Mouse (Mus musculus) intestine, postnatal 0 days (tissue): ENCODE data around the gene Tmem223. TPM values are rescaled to one million over a fixed set of nuclear protein-coding genes. Genes with fewer than 3 reads are reported as not detected.

Experiments used
- ATAC-seq: fragments of 200-750 bp; cut with Nextera tagmentation; 2 replicates; pipeline ENCODE4 v1.8.0; 2017; ENCODE audit warnings: mild to moderate bottlenecking, moderate TSS enrichment, moderate library complexity
- H3K27ac ChIP-seq: fragments of 300-500 bp; sonication (generic); 2 replicates; pipeline ENCODE4 v1.5.1; 2014; ENCODE audit warnings: mild to moderate bottlenecking, low read depth, low read length, moderate library complexity
- H3K27me3 ChIP-seq: fragments of 300-500 bp; sonication (generic); replicated peaks from 2 replicates; pipeline ENCODE4 v1.6.1; 2014; ENCODE audit warnings: low read length, mixed read lengths; ENCODE audit not compliant: control insufficient read depth, insufficient read depth
- H3K36me3 ChIP-seq: fragments of 300-500 bp; sonication (generic); 2 replicates; pipeline ENCODE4 v1.6.1; 2014; ENCODE audit warnings: mild to moderate bottlenecking, moderate library complexity; ENCODE audit not compliant: control insufficient read depth, insufficient read depth
- H3K4me1 ChIP-seq: fragments of 300-500 bp; sonication (generic); replicated peaks from 2 replicates; pipeline ENCODE4 v1.6.1; 2014; ENCODE audit warnings: antibody characterized with exemption, low read length, mixed read lengths; ENCODE audit not compliant: control insufficient read depth, insufficient read depth
- H3K4me2 ChIP-seq: fragments of 300-500 bp; sonication (generic); replicated peaks from 2 replicates; pipeline ENCODE4 v1.6.1; 2014; ENCODE audit warnings: low read depth, mild to moderate bottlenecking, moderate library complexity
- H3K4me3 ChIP-seq: fragments of 300-500 bp; sonication (generic); 2 replicates; pipeline ENCODE4 v1.5.1; 2014; ENCODE audit warnings: low read depth, low read length
- H3K9ac ChIP-seq: fragments of 300-500 bp; sonication (generic); 2 replicates; pipeline ENCODE4 v1.6.1; 2014; ENCODE audit warnings: mild to moderate bottlenecking, low read depth, low read length
- H3K9me3 ChIP-seq: fragments of 300-500 bp; sonication (generic); 2 replicates; pipeline ENCODE4 v1.6.1; 2016; ENCODE audit warnings: mixed run types; ENCODE audit not compliant: control insufficient read depth
- CTCF ChIP-seq: sonication (generic); IDR thresholded peaks from 2 replicates; pipeline ENCODE4 v1.5.1; 2016; ENCODE audit warnings: low read depth, mild to moderate bottlenecking, control low read depth, antibody characterized with exemption, moderate library complexity
- WGBS: fragments of 180-500 bp; shearing (Covaris S2); extraction: QIAGEN DNeasy Blood & Tissue Kit; methylation state at CpG from one replicate; pipeline ENCODE4 v1.1.7; 2014; 5-methylcytosine and 5-hydroxymethylcytosine counted together
- polyA plus RNA-seq: library from polyadenylated mRNA; unstranded; fragments of >200 nt; fragmentation: Nextera tagmentation; extraction: Ambion mirVana; gene quantifications from 2 replicates; pipeline ENCODE4 v1.2.1, GENCODE M21; 2015

Tmem223 gene
- polyA plus RNA-seq, 1 experiment from 2014 or later: 136 TPM

DNA sequence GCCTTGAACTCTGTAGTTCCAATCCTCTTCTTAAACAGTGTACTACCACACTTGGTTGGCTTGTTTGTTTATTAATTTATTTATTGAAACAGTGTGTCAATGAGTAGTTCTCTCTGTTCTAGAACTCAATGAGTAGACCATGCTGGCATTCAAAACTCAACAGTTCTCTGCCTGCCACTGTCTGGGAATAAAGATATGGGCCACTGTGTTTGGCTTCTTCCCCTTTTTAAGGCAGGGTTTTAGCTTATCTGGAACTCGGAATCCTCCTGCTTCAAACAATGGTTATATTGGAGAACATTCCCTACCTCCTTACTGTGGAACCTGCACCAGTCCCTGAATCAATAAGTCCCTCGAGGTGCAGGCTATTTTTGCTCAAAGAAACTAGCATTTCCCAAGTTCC, 11.9 kb upstream of the Tmem223 start:
- no peak overlapping the region for H3K4me2 ChIP-seq
- H3K4me3 ChIP-seq: no peak overlapping the region
- no peak for TF ChIP-seq CTCF
- H3K9me3 ChIP-seq: no peaks in the 10 kb centered on the region
- H3K4me1 ChIP-seq: no peaks in the 10 kb centered on the region
- H3K27ac ChIP-seq: no peak overlapping the region
- H3K36me3 ChIP-seq: peaks cover 32% of the 10 kb centered on the region
- no peak overlapping the region for H3K9ac ChIP-seq
- WGBS: 53% methylated on average over 2 of the region's 2 CpGs
- H3K27me3 ChIP-seq: no peaks in the 10 kb centered on the region
- no peak for ATAC-seq

DNA sequence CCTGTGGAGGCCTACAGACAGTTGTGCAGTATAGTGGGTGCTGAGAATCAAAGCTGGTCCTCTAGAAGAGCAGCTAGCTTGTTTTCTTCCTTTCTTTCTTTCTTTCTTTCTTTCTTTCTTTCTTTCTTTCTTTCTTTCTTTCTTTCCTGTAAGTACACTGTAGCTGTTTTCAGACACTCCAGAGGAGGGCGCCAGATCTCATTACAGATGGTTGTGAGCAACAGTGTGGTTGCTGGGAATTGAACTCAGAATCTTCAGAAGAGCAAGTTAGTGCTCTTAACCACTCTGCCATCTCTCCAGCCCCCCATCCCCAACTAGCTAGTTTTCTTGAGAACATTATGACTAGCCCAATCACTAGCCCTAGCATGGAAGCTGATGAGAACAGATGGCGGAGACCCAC, 10.0 kb upstream of the Tmem223 start:
- TF ChIP-seq CTCF: peak; percentile 47
- WGBS: 88% methylated on average over 2 of the region's 2 CpGs
- no peak overlapping the region for H3K4me3 ChIP-seq
- H3K9me3 ChIP-seq: no peaks in the 10 kb centered on the region
- H3K27me3 ChIP-seq: no peaks in the 10 kb centered on the region
- H3K4me2 ChIP-seq: no peak overlapping the region
- no peaks in the 10 kb centered on the region for H3K4me1 ChIP-seq
- H3K27ac ChIP-seq: no peak overlapping the region
- H3K9ac ChIP-seq: no peak overlapping the region
- peaks cover 32% of the 10 kb centered on the region for H3K36me3 ChIP-seq
- no peak for ATAC-seq

DNA sequence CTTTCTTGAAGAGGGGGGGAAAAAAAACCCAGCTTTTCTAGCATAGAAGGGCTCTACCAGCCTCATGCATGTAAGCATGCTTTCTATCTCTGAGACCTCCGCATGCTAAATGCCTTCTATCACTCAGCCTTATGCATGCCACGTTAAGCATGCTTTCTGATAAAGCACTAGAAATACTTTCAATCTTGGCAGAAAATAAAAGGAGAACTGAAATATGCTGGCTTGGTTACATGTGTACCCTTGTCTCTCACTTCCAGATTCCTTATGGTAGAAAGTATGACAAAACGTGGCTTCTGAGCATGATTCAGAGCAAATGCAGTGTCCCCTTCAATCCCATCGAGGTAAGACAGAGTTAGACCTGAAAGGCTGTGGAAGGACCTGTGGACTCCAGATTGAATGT, 7.5 kb upstream of the Tmem223 start:
- no peak for TF ChIP-seq CTCF
- peaks cover 57% of the 10 kb centered on the region for H3K36me3 ChIP-seq
- no peak overlapping the region for H3K4me3 ChIP-seq
- H3K9ac ChIP-seq: no peak overlapping the region
- 92% methylated on average over 4 of the region's 4 CpGs for WGBS
- H3K4me1 ChIP-seq: no peaks in the 10 kb centered on the region
- H3K27me3 ChIP-seq: no peaks in the 10 kb centered on the region
- ATAC-seq: no peak
- H3K4me2 ChIP-seq: no peak overlapping the region
- H3K27ac ChIP-seq: no peak overlapping the region
- H3K9me3 ChIP-seq: no peaks in the 10 kb centered on the region

DNA sequence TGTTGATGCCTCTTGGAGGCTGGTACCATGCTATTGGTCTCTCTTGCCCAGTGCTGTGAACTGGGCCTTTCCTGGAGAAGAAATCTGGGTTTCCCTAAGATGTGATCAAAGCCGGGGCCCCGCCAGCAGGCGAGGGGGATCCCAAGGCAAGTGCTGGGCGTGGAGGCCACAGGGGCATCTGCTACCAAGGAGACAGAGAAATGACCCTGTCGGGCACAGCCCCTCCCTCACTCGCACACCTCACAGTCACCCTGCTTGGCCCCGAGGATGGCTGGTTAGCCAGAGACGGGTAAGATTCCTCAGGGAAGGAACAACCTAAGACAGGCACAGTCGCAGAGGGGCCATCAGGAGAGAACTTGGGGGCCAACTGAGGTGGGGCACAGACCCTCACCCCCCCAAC, 5.2 kb upstream of the Tmem223 start:
- peaks cover 68% of the 10 kb centered on the region for H3K36me3 ChIP-seq
- no peaks in the 10 kb centered on the region for H3K4me1 ChIP-seq
- no peak for TF ChIP-seq CTCF
- ATAC-seq: no peak
- peak overlapping the region; percentile 35; the same call in 1 of the 2 replicates for H3K27ac ChIP-seq
- H3K4me2 ChIP-seq: no peak overlapping the region
- H3K4me3 ChIP-seq: no peak overlapping the region
- H3K27me3 ChIP-seq: no peaks in the 10 kb centered on the region
- no peaks in the 10 kb centered on the region for H3K9me3 ChIP-seq
- H3K9ac ChIP-seq: no peak overlapping the region
- 95% methylated on average over 9 of the region's 9 CpGs for WGBS

DNA sequence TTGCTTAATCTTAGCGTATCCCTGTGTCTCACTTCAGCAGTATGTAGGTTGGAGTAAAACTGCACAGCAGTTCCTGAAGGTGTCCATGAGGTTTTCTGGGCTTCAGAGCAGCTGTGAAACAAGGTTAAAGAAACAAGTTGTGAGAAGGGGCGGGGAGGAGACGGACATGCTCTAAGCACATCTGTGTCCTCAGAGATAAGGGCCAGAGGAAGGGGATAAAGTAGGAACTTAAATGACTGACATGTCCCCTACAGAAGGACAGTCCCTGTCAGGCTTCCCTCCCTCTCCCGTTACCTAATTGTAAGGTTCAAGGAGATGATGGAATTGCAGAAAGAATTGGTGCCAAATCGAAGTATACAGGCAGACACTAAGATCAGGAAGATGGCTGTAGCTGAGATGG, 2.2 kb downstream of the Tmem223 start:
- peaks cover 14% of the 10 kb centered on the region for H3K36me3 ChIP-seq

DNA sequence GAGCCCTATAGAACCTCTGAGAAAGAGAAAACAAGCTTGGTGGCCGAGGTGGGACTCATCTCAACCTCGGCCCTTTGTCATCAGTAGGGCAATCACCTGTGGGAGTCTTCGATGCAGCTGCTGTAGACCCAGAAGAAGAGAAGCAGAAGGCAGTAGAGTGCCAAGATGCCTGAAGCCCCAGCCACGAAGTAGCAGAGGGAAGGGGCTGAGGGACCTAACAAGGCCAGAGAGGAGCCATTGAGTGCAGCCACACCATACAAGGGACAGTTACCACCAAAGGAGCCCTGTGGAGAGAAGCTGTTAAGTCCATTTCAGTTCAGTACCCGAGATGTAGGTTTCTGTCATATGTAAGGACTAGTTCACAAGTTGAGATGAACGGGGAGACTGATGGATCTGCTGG, 2.6 kb downstream of the Tmem223 start:
- Histone ChIP-seq H3K27me3 (no peaks in the 10 kb centered on the region), H3K4me2 (peak overlapping the region; percentile 96), H3K9ac (peak overlapping the region; percentile 89), H3K9me3 (no peaks in the 10 kb centered on the region), H3K36me3 (peaks cover 10% of the 10 kb centered on the region), H3K4me1 (peaks cover 5% of the 10 kb centered on the region; the same call in 1 of the 2 replicates), H3K4me3 (peak overlapping the region; percentile 73), H3K27ac (0 out of 2 replicates have a peak overlapping the region, but pooled peaks have one; percentile 98)
- TF ChIP-seq CTCF: no peak
- WGBS: 36% methylated on average over 6 of the region's 6 CpGs
- no peak for ATAC-seq

More for the DNA sequence above, 2.2 kb downstream of the Tmem223 start:
- no peak for TF ChIP-seq CTCF
- no peak for ATAC-seq
- H3K27ac ChIP-seq: no peak overlapping the region
- 68% methylated on average over 5 of the region's 5 CpGs for WGBS
- H3K4me1 ChIP-seq: peaks cover 5% of the 10 kb centered on the region; the same call in 1 of the 2 replicates
- no peaks in the 10 kb centered on the region for H3K9me3 ChIP-seq
- peak overlapping the region; percentile 73 for H3K4me3 ChIP-seq
- peak overlapping the region; percentile 89; the same call in 1 of the 2 replicates for H3K9ac ChIP-seq
- peak overlapping the region; percentile 96 for H3K4me2 ChIP-seq
- H3K27me3 ChIP-seq: no peaks in the 10 kb centered on the region
